Comparison of ENCODE assay signal across 19 mouse cellular contexts in genomic region chr7:114149135-114149534, GRCm38 (mm10). TPM values are rescaled to one million over a fixed set of nuclear protein-coding genes. Genes with fewer than 3 reads are reported as not detected.
DNase-seq lines count a peak whose midpoint lies in the region; ATAC-seq and TF ChIP-seq lines count a peak whose summit lies in the region.
"Had no signal": no experiment of that assay in that cellular context is flagged by ENCODE, and none has a peak within 500 bp of the region (broad histone marks: within the 10 kb centered on the region; RNA-seq: fewer than 3 reads in every experiment).

No protein-coding gene starts in this region.

- no peak overlapping the region for H3K4me3 ChIP-seq in lung, postnatal 0 days (ENCODE audit: low read depth, low read length)
- H3K4me3 ChIP-seq: hindbrain, embryonic 13.5 days; limb, embryonic 10.5 days; neural tube, embryonic 12.5 days had no signal

- H3K4me2 ChIP-seq in lung, postnatal 0 days (replicated peaks; ENCODE audit: low read depth, low read length): no peak overlapping the region
- H3K4me2 ChIP-seq: hindbrain, embryonic 13.5 days; neural tube, embryonic 12.5 days had no signal

- no peaks in the 10 kb centered on the region for H3K36me3 ChIP-seq in lung, postnatal 0 days (ENCODE audit: insufficient read depth, low read length)
- H3K36me3 ChIP-seq: G1E; hindbrain, embryonic 13.5 days; limb, embryonic 10.5 days; neural tube, embryonic 12.5 days had no signal

- no peaks in the 10 kb centered on the region for H3K9me3 ChIP-seq in lung, postnatal 0 days (ENCODE audit: low read length)
- H3K9me3 ChIP-seq: G1E; hindbrain, embryonic 13.5 days; limb, embryonic 10.5 days had no signal

- no peaks in the 10 kb centered on the region for H3K27me3 ChIP-seq in lung, postnatal 0 days (replicated peaks; ENCODE audit: insufficient read depth, low read length)
- H3K27me3 ChIP-seq: neural tube, embryonic 12.5 days had no signal

- 50% methylated on average over 4 of the region's 4 CpGs for WGBS in lung, postnatal 0 days

- no peak overlapping the region for H3K27ac ChIP-seq in lung, postnatal 0 days (ENCODE audit: low read length)
- H3K27ac ChIP-seq: hindbrain, embryonic 13.5 days; limb, embryonic 10.5 days; neural tube, embryonic 12.5 days had no signal

- DNase-seq in kidney, adult 11 months: peak; percentile 48
- no peak for DNase-seq in kidney, adult 18-20 months
- peak; percentile 33 for DNase-seq in NIH3T3 (ENCODE audit: low read depth)
- DNase-seq in fat pad, adult 2 months (ENCODE audit: extremely low read depth, low read depth, low spot score): peak; percentile 78
- DNase-seq in lung, postnatal 0 days (ENCODE audit: low spot score): peak; percentile 91
- DNase-seq in left cerebral cortex, adult 18-20 months (ENCODE audit: low spot score in 2 of 2): no peak
- DNase-seq in right cerebral cortex, postnatal 10 days (ENCODE audit: low spot score in 2 of 2): no peak
- DNase-seq: cerebellum, adult 9-10 months; embryo, embryonic 11 days; gastrocnemius, postnatal 14 days; layer of hippocampus, postnatal 36 days; spleen, adult 18-20 months had no signal

- peak; percentile 86 for TF ChIP-seq EP300 in lung, postnatal 0 days (IDR thresholded peaks at IDR 0.05)

- peak; percentile 84 for ATAC-seq in lung, postnatal 0 days
- no peak for ATAC-seq in megakaryocyte, adult 5-6 weeks (ENCODE audit: poor library complexity, severe bottlenecking)
- ATAC-seq: forebrain, embryonic 16.5 days; midbrain, embryonic 16.5 days had no signal

- no peaks in the 10 kb centered on the region for H3K4me1 ChIP-seq in lung, postnatal 0 days (ENCODE audit: insufficient read depth, low read depth, low read length)
- H3K4me1 ChIP-seq: limb, embryonic 10.5 days; neural tube, embryonic 12.5 days had no signal

- no peak overlapping the region for H3K9ac ChIP-seq in lung, postnatal 0 days (replicated peaks; ENCODE audit: low read depth)
- H3K9ac ChIP-seq: hindbrain, embryonic 13.5 days; neural tube, embryonic 12.5 days had no signal

- no peak for TF ChIP-seq CTCF in lung, postnatal 0 days (IDR thresholded peaks at IDR 0.05)

RNA-seq across cellular contexts. Expression of gene Rras2, which starts 31.6 kb away (rescaled TPM):
- polyA plus RNA-seq in lung, postnatal 0 days (2015; fragmentation: Nextera tagmentation; extraction: Ambion mirVana): 77.7 and 83.6 TPM in 2 replicates
- total RNA-seq in megakaryocyte, adult 5-6 weeks (2015): 3.3 and 4.1 TPM in 2 replicates
- total RNA-seq in megakaryocyte, adult 5-6 weeks (2017): 2.7 and 4.8 TPM in 2 replicates
- total RNA-seq in left cerebral cortex, adult 18-20 months (2021): 10 to 100 TPM; 13.9 to 15.7 TPM
- polyA plus RNA-seq: G1E had no signal

Comparison
In these comparisons a context has a peak if more than half of its experiments do, and no peak if none do; other contexts are left out.
1. DNase-seq: peak in kidney, adult 11 months (single experiment), NIH3T3 (single experiment), fat pad, adult 2 months (single experiment) and lung, postnatal 0 days (single experiment); none in kidney, adult 18-20 months (single experiment), left cerebral cortex, adult 18-20 months (0 of 2) and right cerebral cortex, postnatal 10 days (0 of 2).